Mouse (Mus musculus) kidney, embryonic 15.5 days (tissue): ENCODE results near the gene Rbm48. TPM values are rescaled to one million over a fixed set of nuclear protein-coding genes. Genes with fewer than 3 reads are reported as not detected.

ENCODE experiments used
- ATAC-seq: fragments of 200-750 bp; cut with Nextera tagmentation; replicated peaks from 2 replicates; pipeline ENCODE4 v1.8.0; 2017; ENCODE audit warnings: moderate TSS enrichment; ENCODE audit not compliant: low FRiP score
- H3K27ac ChIP-seq: fragments of 300-500 bp; sonication (generic); 2 replicates; pipeline ENCODE4 v1.5.1; 2015; ENCODE audit warnings: mild to moderate bottlenecking, inconsistent platforms
- H3K27me3 ChIP-seq: fragments of 300-500 bp; sonication (generic); 2 replicates; pipeline ENCODE4 v1.6.1; 2015; ENCODE audit warnings: inconsistent platforms
- H3K36me3 ChIP-seq: fragments of 300-500 bp; sonication (generic); 2 replicates; pipeline ENCODE4 v1.6.1; 2015; ENCODE audit warnings: inconsistent platforms
- H3K4me1 ChIP-seq: fragments of 300-500 bp; sonication (generic); 2 replicates; pipeline ENCODE4 v1.6.1; 2015; ENCODE audit warnings: inconsistent platforms
- H3K4me2 ChIP-seq: fragments of 300-500 bp; sonication (generic); 2 replicates; pipeline ENCODE4 v1.6.1; 2015; ENCODE audit warnings: moderate library complexity, mild to moderate bottlenecking, inconsistent platforms
- H3K4me3 ChIP-seq: fragments of 300-500 bp; sonication (generic); replicated peaks from 2 replicates; pipeline ENCODE4 v1.5.1; 2015; ENCODE audit warnings: mild to moderate bottlenecking, inconsistent platforms
- H3K9ac ChIP-seq: fragments of 300-500 bp; sonication (generic); 2 replicates; pipeline ENCODE4 v1.6.1; 2015; ENCODE audit warnings: mild to moderate bottlenecking, inconsistent platforms
- H3K9me3 ChIP-seq: fragments of 300-500 bp; sonication (generic); replicated peaks from 2 replicates; pipeline ENCODE4 v1.6.1; 2016; ENCODE audit warnings: inconsistent platforms
- WGBS: fragments of 180-500 bp; shearing (Covaris S2); methylation state at CpG from one replicate; pipeline ENCODE4 v1.1.7; 2015; ENCODE audit warnings: mixed read lengths; 5-methylcytosine and 5-hydroxymethylcytosine counted together
- polyA plus RNA-seq: library from polyadenylated mRNA; unstranded; fragments of >200 nt; fragmentation: Nextera tagmentation; extraction: Ambion mirVana; gene quantifications from 2 replicates; pipeline ENCODE4 v1.2.1, GENCODE M21; 2015

Rbm48 gene
- polyA plus RNA-seq, 1 experiment from 2014 or later = 15.1 TPM

GRCm38 (mm10) chr5:3544480-3544769, 52.0 kb downstream of the Rbm48 start:
- H3K9me3 ChIP-seq = no peaks in the 10 kb centered on the region
- peaks cover 8% of the 10 kb centered on the region; the same call in 1 of the 2 replicates for H3K36me3 ChIP-seq
- H3K4me1 ChIP-seq = peaks cover 16% of the 10 kb centered on the region
- ATAC-seq = 0 out of 2 replicates have a peak, but pooled peaks have one; percentile 24
- H3K27ac ChIP-seq = 0 out of 2 replicates have a peak overlapping the region, but pooled peaks have one; percentile 93
- H3K9ac ChIP-seq = peak overlapping the region; percentile 91
- peak overlapping the region; percentile 69 for H3K4me2 ChIP-seq
- no peaks in the 10 kb centered on the region for H3K27me3 ChIP-seq
- H3K4me3 ChIP-seq = peak overlapping the region; percentile 93
- 10% methylated on average over 7 of the region's 7 CpGs for WGBS

- Histone ChIP-seq H3K4me3 (peak within 1 kb of the TSS; percentile 93), H3K27ac (peak within 1 kb of the TSS; percentile 93), H3K27me3 (no peaks in the 10 kb centered on the region), H3K9ac (peak within 1 kb of the TSS; percentile 91), H3K36me3 (peaks cover 8% of the 10 kb centered on the region; the same call in 1 of the 2 replicates), H3K9me3 (no peaks in the 10 kb centered on the region), H3K4me2 (peak within 1 kb of the TSS; percentile 69), H3K4me1 (peaks cover 16% of the 10 kb centered on the region)
- whole genome bisulfite sequencing = under 1% methylated on average over 78 of the region's 80 CpGs
- peak; percentile 97 for ATAC-seq
These were observed 52.5 kb downstream of the Rbm48 start, which contains the start of gene Fam133b for GRCm38 (mm10) chr5:3543629-3544479. Gene Fam133b (plus strand): TSS chr5:3543833.

- no peak for ATAC-seq
- Histone ChIP-seq H3K9ac (no peak overlapping the region), H3K27me3 (no peaks in the 10 kb centered on the region), H3K4me1 (peaks cover 16% of the 10 kb centered on the region), H3K27ac (no peak overlapping the region), H3K4me2 (no peak overlapping the region), H3K36me3 (peaks cover 3% of the 10 kb centered on the region; the same call in 1 of the 2 replicates), H3K9me3 (no peaks in the 10 kb centered on the region), H3K4me3 (no peak overlapping the region)
- 74% methylated on average over 6 of the region's 6 CpGs for WGBS
These were observed 54.5 kb downstream of the Rbm48 start for GRCm38 (mm10) chr5:3541871-3542270.

GRCm38 (mm10) chr5:3538505-3539472, 57.6 kb downstream of the Rbm48 start:
- WGBS = 60% methylated on average over 11 of the region's 11 CpGs

GRCm38 (mm10) chr5:3536592-3537212, 59.7 kb downstream of the Rbm48 start:
- Histone ChIP-seq H3K9ac (no peak overlapping the region), H3K4me3 (no peak overlapping the region), H3K4me2 (no peak overlapping the region), H3K36me3 (no peaks in the 10 kb centered on the region), H3K4me1 (no peaks in the 10 kb centered on the region), H3K27me3 (no peaks in the 10 kb centered on the region), H3K27ac (no peak overlapping the region), H3K9me3 (no peaks in the 10 kb centered on the region)
- 74% methylated on average over 3 of the region's 3 CpGs for WGBS
- ATAC-seq = no peak

More at GRCm38 (mm10) chr5:3538505-3539472, 57.6 kb downstream of the Rbm48 start:
- Histone ChIP-seq H3K4me2 (no peak overlapping the region), H3K27ac (no peak overlapping the region), H3K9ac (no peak overlapping the region), H3K4me3 (no peak overlapping the region), H3K4me1 (no peaks in the 10 kb centered on the region), H3K27me3 (no peaks in the 10 kb centered on the region), H3K9me3 (no peaks in the 10 kb centered on the region), H3K36me3 (no peaks in the 10 kb centered on the region)
- no peak for ATAC-seq

Other genes starting within 250 kb of the Rbm48 start
- 31.4 and 31.6 TPM in 2 replicates for gene Fam133b, start 52.8 kb downstream of the Rbm48 start, polyA plus RNA-seq
- gene 1700109H08Rik, start 25.0 kb downstream of the Rbm48 start, polyA plus RNA-seq = 3.0 and 3.4 TPM in 2 replicates
- 16.8 and 18.3 TPM in 2 replicates for gene Pex1, start 519 bp downstream of the Rbm48 start, polyA plus RNA-seq
- not detected in 2 replicates for gene Tmbim7, start 54.6 kb upstream of the Rbm48 start, polyA plus RNA-seq
- 71.5 and 73.3 TPM in 2 replicates for gene Gatad1, start 60.6 kb upstream of the Rbm48 start, polyA plus RNA-seq
- 11.9 and 12.3 TPM in 2 replicates for gene Ankib1, start 206.3 kb upstream of the Rbm48 start, polyA plus RNA-seq
- 47.6 and 48.8 TPM in 2 replicates for gene Krit1, start 206.6 kb upstream of the Rbm48 start, polyA plus RNA-seq
- 0.09 TPM in 1 of 2 replicates, not detected in the other for gene Lrrd1, start 248.6 kb upstream of the Rbm48 start, polyA plus RNA-seq